Mouse (Mus musculus): ENCODE data around the gene Rftn1.

DNA sequence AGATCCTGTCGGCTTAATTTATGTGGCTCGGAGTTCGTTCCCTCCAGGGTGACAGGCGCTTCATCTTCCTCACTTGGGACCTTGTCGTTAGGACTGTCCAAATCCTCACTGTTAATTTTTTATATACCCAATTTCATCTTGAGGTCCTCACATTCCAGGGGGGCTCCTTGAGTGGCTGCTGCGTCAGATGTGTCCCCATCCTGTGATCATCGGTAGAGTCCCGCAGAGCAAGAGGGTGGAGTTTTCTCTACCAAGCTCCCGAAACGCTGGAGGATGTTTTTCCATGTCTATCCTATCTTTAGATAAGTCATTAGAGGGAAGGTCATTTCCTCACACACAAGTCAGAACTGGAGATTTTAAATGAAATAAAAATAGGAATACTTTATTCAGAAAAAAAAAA is 55.0 kb downstream of the Rftn1 start:
- TF ChIP-seq GATA1 (IDR thresholded peaks at IDR 0.05; ENCODE audit: borderline replicate concordance, low read length) (no peak), FLI1 (IDR thresholded peaks at IDR 0.05; ENCODE audit: low read length) (no peak)

Data from megakaryocyte, embryonic 14.5 days (primary cell).